Mouse (Mus musculus): ENCODE results near the gene Piezo1.

DNA sequence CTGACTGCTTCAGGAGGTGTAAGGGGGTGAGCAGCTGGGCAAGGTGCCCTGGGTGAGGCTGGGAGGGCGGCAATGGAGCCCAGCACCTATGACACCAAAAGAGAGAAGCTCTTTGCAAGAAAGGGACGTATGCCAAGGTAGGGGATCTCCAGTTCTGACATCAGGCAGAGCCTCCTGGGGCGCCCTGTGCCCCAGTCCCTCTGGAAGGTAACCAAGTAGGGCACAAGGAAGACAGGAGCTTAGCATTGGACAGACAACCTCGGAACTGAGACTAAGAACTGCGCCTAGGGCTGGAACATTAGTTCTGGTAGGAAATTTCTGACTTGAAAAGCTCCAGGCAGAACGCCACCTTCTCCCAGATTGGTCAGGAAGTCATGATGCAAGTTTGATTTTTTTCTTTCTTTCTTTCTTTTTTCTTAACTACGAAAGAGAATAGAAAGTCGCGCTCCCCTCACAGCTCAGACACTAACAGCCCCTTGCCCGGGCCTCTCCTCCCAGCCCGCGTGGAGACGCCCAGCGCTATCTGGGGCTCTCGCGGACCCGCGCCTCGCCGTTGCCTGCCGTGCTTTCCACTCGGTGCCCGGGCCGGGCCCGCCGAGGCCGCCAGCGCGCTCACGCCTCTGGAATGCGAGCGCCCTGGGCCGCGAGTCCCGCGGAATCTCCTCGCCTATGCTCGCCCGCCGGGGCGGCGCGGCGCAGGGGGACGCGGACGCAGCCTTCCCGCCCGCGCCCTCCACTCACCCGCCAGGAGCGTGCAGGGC is 715 bp downstream of the Piezo1 start:
- no peak for TF ChIP-seq CTCF (IDR thresholded peaks at IDR 0.05; ENCODE audit: control insufficient read depth, insufficient read depth, insufficient read length)
- TF ChIP-seq MAX (IDR thresholded peaks at IDR 0.05) = no peak
- TF ChIP-seq MYOD1 (IDR thresholded peaks at IDR 0.05; ENCODE audit: control insufficient read depth, insufficient read length, low read depth) = no peak
- no peak for TF ChIP-seq CEBPB (IDR thresholded peaks at IDR 0.05; ENCODE audit: low read depth)
